Mouse (Mus musculus): ENCODE measurements around the gene Lingo3. TPM values are rescaled to one million over a fixed set of nuclear protein-coding genes. Genes with fewer than 3 reads are reported as not detected.

Gene Lingo3
- not detected in 2 replicates for total RNA-seq (2023)

GRCm38 (mm10) chr10:80843931-80844547 lies at the start of gene Lingo3:
TSS of gene Lingo3 (minus strand) at chr10:80844039.

DNA sequence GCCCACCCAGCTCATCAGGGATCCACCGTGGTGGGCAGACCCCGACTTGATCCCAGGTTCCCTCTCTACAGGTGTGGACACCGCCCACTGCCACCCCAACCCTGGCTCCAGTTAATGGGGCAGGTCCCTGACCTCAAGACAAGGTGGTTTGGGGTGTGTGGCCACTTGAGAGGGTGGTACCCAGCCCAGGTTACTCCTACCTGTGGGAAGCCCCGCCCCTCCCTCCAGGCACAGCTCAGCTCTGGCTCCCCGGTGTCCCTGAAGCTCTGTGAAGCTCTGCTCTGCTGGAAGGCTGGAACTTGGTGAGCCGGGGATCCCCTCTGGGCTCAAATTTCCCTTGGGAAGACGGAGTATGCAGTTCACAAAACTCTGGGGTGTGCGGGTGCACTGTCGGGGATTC lies 27.7 kb upstream of the Lingo3 start, which contains the start of gene Tmprss9:
Gene Tmprss9 (plus strand): TSS at position 268 of the 400 bp plus-strand sequence.

DNA sequence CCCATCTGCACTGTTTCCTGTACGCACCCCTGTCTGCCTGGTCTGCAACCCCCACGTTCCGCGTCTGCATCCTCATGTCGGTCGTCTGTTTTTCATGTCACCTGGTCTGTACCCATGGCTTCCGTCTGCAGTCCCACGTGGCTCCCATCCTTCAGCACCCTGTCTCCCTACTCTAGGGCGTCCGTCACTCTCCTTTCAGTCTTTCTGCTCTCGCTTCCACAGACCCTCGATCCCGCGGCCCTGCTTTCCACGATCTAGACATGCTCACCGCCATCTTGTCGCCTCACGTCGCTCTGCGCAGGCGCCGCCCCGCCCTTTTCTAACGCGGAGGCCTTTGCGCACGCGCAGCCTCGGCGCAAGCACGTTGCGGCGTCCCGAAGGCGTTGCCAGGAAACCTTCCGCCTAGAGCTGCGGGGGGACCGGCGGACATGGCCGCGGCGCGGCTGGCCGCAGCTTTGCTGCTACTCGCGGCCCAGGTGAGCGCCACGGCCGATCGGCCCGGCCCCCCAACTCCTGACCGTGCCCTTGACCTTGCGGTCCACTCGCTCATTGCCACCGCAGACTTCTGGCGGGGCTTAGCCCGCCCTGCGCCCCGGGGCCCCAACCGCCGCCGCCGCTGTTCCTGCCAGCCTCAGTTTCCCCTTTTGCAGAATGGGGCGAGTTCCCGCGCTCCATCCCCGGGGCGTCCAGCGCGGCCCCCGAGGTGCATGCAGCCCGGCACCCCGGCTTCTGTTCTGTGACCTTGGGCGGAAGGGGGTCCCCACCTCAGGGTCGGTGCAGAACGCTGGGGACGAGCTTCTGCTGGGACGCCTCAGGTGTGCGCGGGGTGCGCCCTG lies 11.3 kb upstream of the Lingo3 start, which contains the start of the genes Lsm7 and Sppl2b:
Gene Lsm7 (minus strand): TSS at position 297 of the 836 bp plus-strand sequence.
Gene Sppl2b (plus strand): TSS at position 363 of the 836 bp plus-strand sequence.

GRCm38 (mm10) chr10:80826151-80827062 lies 17.4 kb downstream of the Lingo3 start, which contains the start of gene Oaz1:
TSS of gene Oaz1 (plus strand) at chr10:80826656.

GRCm38 (mm10) chr10:80813366-80813765 lies 30.5 kb downstream of the Lingo3 start, which contains the start of gene Jsrp1:
TSS of gene Jsrp1 (minus strand) at chr10:80813498.

GRCm38 (mm10) chr10:80804916-80805315 lies 38.9 kb downstream of the Lingo3 start, which contains the start of gene Amh:
TSS of gene Amh (plus strand) at chr10:80805243.

DNA sequence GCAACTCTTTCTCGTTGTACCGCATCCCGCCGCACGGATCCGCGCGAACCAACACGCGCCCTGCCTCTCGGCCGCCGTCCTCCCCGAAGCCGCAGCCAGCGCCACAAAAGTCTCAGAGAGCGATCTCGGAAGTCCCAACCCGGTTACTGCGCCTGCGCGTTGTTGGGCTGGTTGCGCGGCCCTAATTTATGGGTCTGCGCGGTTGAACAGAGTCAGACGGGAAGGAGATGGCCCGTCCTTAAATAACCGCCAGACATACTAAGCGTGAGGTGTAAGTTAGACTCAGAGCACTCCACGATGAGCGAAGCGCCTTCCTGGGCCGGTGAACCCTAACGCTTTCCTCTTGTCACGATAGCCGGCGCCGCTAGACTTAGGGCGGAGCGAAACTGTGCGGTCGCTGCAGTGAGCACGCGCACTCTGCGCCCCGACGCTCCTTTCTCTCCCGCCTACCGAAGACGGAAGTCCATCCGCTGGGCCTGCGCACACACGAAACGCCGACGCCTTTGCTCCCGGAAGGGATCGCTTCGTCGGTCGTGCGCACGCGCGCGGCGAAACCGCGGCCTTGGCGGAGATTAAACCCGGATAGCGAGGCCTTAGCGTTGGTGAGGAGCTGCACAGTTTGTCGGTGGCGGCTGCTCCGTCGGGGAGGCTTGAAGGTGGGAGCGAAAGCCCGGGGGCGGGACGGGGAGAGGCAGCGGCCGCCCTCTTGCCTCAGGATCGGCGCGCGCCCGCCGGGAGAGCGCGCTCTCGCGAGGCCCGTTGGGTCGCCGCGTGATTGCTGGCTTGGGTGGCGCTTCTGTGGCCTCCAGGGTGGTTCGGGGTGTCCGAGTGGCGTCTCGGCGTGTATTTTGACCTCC lies 45.5 kb downstream of the Lingo3 start, which contains the start of the genes Sf3a2 and Plekhj1:
Gene Sf3a2 (plus strand): TSS at position 49 of the 857 bp plus-strand sequence.
Gene Plekhj1 (minus strand): TSS at position 477 of the 857 bp plus-strand sequence.

Other genes with a start within 250 kb of the Lingo3 start
- gene Scamp4, start 241.2 kb downstream of the Lingo3 start, total RNA-seq (2023): 6.9 and 8.2 TPM in 2 replicates
- 0.98 and 2.0 TPM in 2 replicates for gene Adat3, start 241.2 kb downstream of the Lingo3 start, total RNA-seq (2023)
- gene Gm49322, start 238.0 kb downstream of the Lingo3 start, total RNA-seq (2023): 0.77 and 0.98 TPM in 2 replicates
- gene Csnk1g2, start 221.2 kb downstream of the Lingo3 start, total RNA-seq (2023): 101 and 129 TPM in 2 replicates
- 12.4 and 15.2 TPM in 2 replicates for gene Btbd2, start 187.0 kb downstream of the Lingo3 start, total RNA-seq (2023)
- gene Mknk2, start 165.9 kb downstream of the Lingo3 start, total RNA-seq (2023): 181 and 193 TPM in 2 replicates
- 140 and 155 TPM in 2 replicates for gene Mob3a, start 142.1 kb downstream of the Lingo3 start, total RNA-seq (2023)
- gene Izumo4, start 141.9 kb downstream of the Lingo3 start, total RNA-seq (2023): 8.4 and 14.1 TPM in 2 replicates
- 99.7 and 123 TPM in 2 replicates for gene Ap3d1, start 101.8 kb downstream of the Lingo3 start, total RNA-seq (2023)
- gene Dot1l, start 88.8 kb downstream of the Lingo3 start, total RNA-seq (2023): 21.3 and 32.2 TPM in 2 replicates
- gene Sf3a2, start 45.8 kb downstream of the Lingo3 start, total RNA-seq (2023): 39.7 and 47.3 TPM in 2 replicates
- 62.9 and 84.6 TPM in 2 replicates for gene Plekhj1, start 45.4 kb downstream of the Lingo3 start, total RNA-seq (2023)
- 0.77 and 1.2 TPM in 2 replicates for gene Amh, start 38.8 kb downstream of the Lingo3 start, total RNA-seq (2023)
- not detected in 2 replicates for gene Jsrp1, start 30.5 kb downstream of the Lingo3 start, total RNA-seq (2023)
- 506 and 673 TPM in 2 replicates for gene Oaz1, start 17.4 kb downstream of the Lingo3 start, total RNA-seq (2023)
- gene Lsm7, start 11.2 kb upstream of the Lingo3 start, total RNA-seq (2023): 10.1 and 19.3 TPM in 2 replicates
- 14.0 and 15.8 TPM in 2 replicates for gene Sppl2b, start 11.2 kb upstream of the Lingo3 start, total RNA-seq (2023)
- not detected in 2 replicates for gene Tmprss9, start 27.8 kb upstream of the Lingo3 start, total RNA-seq (2023)
- gene Timm13, start 56.9 kb upstream of the Lingo3 start, total RNA-seq (2023): 35.2 and 38.8 TPM in 2 replicates
- gene Lmnb2, start 74.2 kb upstream of the Lingo3 start, total RNA-seq (2023): 17.8 and 24.7 TPM in 2 replicates
- 50.6 and 86.7 TPM in 2 replicates for gene Gadd45b, start 86.0 kb upstream of the Lingo3 start, total RNA-seq (2023)
- 0.23 and 0.92 TPM in 2 replicates for gene Gng7, start 170.9 kb upstream of the Lingo3 start, total RNA-seq (2023)
- not detected in 2 replicates for gene Diras1, start 181.6 kb upstream of the Lingo3 start, total RNA-seq (2023)
- gene Slc39a3, start 193.4 kb upstream of the Lingo3 start, total RNA-seq (2023): 11.5 and 13.1 TPM in 2 replicates
- 47.2 and 56.7 TPM in 2 replicates for gene Sgta, start 216.1 kb upstream of the Lingo3 start, total RNA-seq (2023)
- gene Thop1, start 226.0 kb upstream of the Lingo3 start, total RNA-seq (2023): 4.0 TPM in 2 replicates